Mouse (Mus musculus): Measurements from ENCODE around the gene Zfp28.
A peak's percentile ranks its signal among the peaks of the same experiment; 100 is the strongest.

Gene Zfp28

GRCm38 (mm10) chr7:6397996-6398975 is 15.2 kb downstream of the Zfp28 start, which contains the start of gene Smim17:
TSS of gene Smim17 (plus strand) at chr7:6398715.
- DNase-seq (ENCODE audit: low read depth, low spot score) = peak; percentile 55

DNA sequence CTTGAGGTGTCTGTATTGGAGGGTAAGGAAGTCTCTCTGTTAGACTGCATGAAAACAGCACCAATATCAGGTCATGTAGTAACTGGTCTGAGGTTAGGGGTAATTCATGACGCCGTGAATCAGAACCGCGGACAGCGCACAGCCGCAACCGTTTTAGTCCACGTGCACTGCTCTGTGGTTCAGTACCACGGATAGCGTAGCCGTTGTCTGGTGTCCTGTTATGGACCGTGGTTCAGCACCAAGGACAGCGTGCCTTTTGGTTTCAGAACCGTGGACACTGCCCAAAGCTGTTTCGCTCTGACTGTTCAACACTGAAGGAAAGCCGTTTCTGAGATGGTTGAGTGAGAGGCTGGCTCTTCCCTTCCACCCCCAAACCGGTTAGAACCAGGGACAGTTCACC is 26.9 kb downstream of the Zfp28 start, which contains the start of gene Gm20715:
Gene Gm20715, plus strand, starts transcription at position 235 of the 400 bp plus-strand sequence.
- peak; percentile 97 for DNase-seq (ENCODE audit: low read depth, low spot score)

DNA sequence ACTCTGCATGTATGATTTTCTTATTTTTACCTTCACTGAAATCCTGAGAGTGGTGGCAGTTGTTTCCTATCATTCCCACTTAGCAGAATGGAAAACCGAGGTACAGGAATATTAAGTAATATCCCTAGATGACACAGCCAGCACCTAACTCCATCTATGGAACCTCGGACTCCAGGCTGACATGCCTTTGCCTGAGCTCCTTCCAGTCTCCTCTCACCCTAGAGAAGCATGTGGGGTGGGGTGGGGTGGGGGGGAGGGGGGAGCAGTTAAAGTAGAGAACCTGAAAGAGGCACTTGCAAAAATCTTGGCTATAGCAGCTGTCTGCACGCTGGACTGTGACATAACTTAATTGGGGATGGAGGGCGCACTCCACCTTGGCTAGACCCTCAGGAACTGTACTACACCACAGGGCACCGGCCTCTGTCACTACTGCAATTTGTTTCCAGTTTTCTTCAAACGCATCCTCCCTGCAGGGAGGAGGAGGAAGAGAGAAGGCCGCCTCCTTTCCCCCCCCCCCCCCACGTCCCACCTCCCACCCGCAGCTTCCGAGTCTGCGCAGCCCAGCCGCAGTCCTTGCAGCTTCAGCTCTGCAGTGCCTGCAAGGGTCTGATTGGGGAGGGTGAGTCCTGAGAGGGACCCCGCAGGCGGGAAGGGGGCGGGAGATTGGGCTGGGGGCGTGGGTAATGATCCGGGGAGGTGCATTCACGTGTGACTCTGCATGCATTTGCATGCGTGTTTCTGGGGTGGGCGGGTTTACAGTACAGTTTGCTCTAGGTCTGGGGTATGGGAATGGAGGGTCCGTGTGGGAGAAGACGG is 31.7 kb downstream of the Zfp28 start:
- DNase-seq (ENCODE audit: low read depth, low spot score) = no peak

- DNase-seq (ENCODE audit: low read depth, low spot score) = no peak
These were observed 32.3 kb downstream of the Zfp28 start for GRCm38 (mm10) chr7:6415442-6415787.

- DNase-seq (ENCODE audit: low read depth, low spot score) = no peak
These were observed 36.8 kb downstream of the Zfp28 start for GRCm38 (mm10) chr7:6419894-6420293.

- peak; percentile 3 for DNase-seq (ENCODE audit: low read depth, low spot score)
These were observed 46.3 kb downstream of the Zfp28 start for GRCm38 (mm10) chr7:6429381-6429780.

GRCm38 (mm10) chr7:6430342-6430741 is 47.2 kb downstream of the Zfp28 start:
- DNase-seq (ENCODE audit: low read depth, low spot score) = peak; percentile 36

GRCm38 (mm10) chr7:6438388-6438787 is 55.3 kb downstream of the Zfp28 start, which contains the start of gene Olfr1344:
TSS of gene Olfr1344 (plus strand) at chr7:6438688.
- DNase-seq (ENCODE audit: low read depth, low spot score) = no peak

- no peak for DNase-seq (ENCODE audit: low read depth, low spot score)
These were observed 58.1 kb downstream of the Zfp28 start for GRCm38 (mm10) chr7:6441173-6441572.
